Mouse (Mus musculus) midbrain, postnatal 0 days (tissue): ENCODE measurements around the gene Gpatch1. TPM values are rescaled to one million over a fixed set of nuclear protein-coding genes. Genes with fewer than 3 reads are reported as not detected.

Experiments
- ATAC-seq: fragments of 200-750 bp; cut with Nextera tagmentation; 2 replicates; pipeline ENCODE4 v1.8.0; 2017; ENCODE audit warnings: moderate number of reproducible peaks, mild to moderate bottlenecking, moderate TSS enrichment, moderate library complexity; ENCODE audit not compliant: low FRiP score
- DNase-seq: peaks from one replicate; pipeline ENCODE4 v3.0.0-alpha.2; 2015; ENCODE audit warnings: low spot score
- H3K27ac ChIP-seq: fragments of 300-500 bp; sonication (generic); 2 replicates; pipeline ENCODE4 v1.5.1; 2014; ENCODE audit warnings: low read depth, mild to moderate bottlenecking, low read length, mixed read lengths
- H3K27me3 ChIP-seq: fragments of 300-500 bp; sonication (generic); 2 replicates; pipeline ENCODE4 v1.6.1; 2014; ENCODE audit warnings: low read length, control low read depth, mixed read lengths; ENCODE audit not compliant: insufficient read depth
- H3K36me3 ChIP-seq: fragments of 300-500 bp; sonication (generic); 2 replicates; pipeline ENCODE4 v1.6.1; 2014; ENCODE audit warnings: low read length, control low read depth, mixed read lengths; ENCODE audit not compliant: insufficient read depth
- H3K4me1 ChIP-seq: fragments of 300-500 bp; sonication (generic); 2 replicates; pipeline ENCODE4 v1.6.1; 2014; ENCODE audit warnings: mild to moderate bottlenecking, control low read depth, antibody characterized with exemption, low read length, mixed read lengths; ENCODE audit not compliant: insufficient read depth
- H3K4me2 ChIP-seq: fragments of 300-500 bp; sonication (generic); 2 replicates; pipeline ENCODE4 v1.6.1; 2014; ENCODE audit warnings: low read depth, mild to moderate bottlenecking, low read length, mixed read lengths; ENCODE audit not compliant: poor library complexity, severe bottlenecking
- H3K4me3 ChIP-seq: fragments of 300-500 bp; sonication (generic); 2 replicates; pipeline ENCODE4 v1.5.1; 2014; ENCODE audit warnings: low read depth, mild to moderate bottlenecking, low read length, moderate library complexity
- H3K9ac ChIP-seq: fragments of 300-500 bp; sonication (generic); replicated peaks from 2 replicates; pipeline ENCODE4 v1.6.1; 2014; ENCODE audit warnings: mild to moderate bottlenecking, low read length, moderate library complexity, mixed read lengths; ENCODE audit not compliant: poor library complexity, severe bottlenecking
- H3K9me3 ChIP-seq: fragments of 300-500 bp; sonication (generic); 2 replicates; pipeline ENCODE4 v1.6.1; 2016; ENCODE audit warnings: low read length, control low read depth
- CTCF ChIP-seq: IDR thresholded peaks from 2 replicates; pipeline ENCODE4 v1.5.1; 2016; ENCODE audit warnings: antibody characterized with exemption, mild to moderate bottlenecking
- WGBS: fragments of 180-500 bp; shearing (Covaris S2); extraction: QIAGEN DNeasy Blood & Tissue Kit; methylation state at CpG from one replicate; pipeline ENCODE4 v1.1.7; 2014; 5-methylcytosine and 5-hydroxymethylcytosine counted together
- polyA plus RNA-seq: library from polyadenylated mRNA; unstranded; fragments of >200 nt; fragmentation: Nextera tagmentation; extraction: Ambion mirVana; gene quantifications from 2 replicates; pipeline ENCODE4 v1.2.1, GENCODE M21; 2015
- total RNA-seq: library from RNA; depleted of rRNA; stranded (reverse); fragments of >200 nt; gene quantifications from 2 replicates; pipeline ENCODE4 v1.2.3, GENCODE M21; 2014; rRNA removed

Gpatch1 gene
- 8.0 and 11.5 TPM in 2 replicates for total RNA-seq
- 21.9 and 22.2 TPM in 2 replicates for polyA plus RNA-seq

DNA sequence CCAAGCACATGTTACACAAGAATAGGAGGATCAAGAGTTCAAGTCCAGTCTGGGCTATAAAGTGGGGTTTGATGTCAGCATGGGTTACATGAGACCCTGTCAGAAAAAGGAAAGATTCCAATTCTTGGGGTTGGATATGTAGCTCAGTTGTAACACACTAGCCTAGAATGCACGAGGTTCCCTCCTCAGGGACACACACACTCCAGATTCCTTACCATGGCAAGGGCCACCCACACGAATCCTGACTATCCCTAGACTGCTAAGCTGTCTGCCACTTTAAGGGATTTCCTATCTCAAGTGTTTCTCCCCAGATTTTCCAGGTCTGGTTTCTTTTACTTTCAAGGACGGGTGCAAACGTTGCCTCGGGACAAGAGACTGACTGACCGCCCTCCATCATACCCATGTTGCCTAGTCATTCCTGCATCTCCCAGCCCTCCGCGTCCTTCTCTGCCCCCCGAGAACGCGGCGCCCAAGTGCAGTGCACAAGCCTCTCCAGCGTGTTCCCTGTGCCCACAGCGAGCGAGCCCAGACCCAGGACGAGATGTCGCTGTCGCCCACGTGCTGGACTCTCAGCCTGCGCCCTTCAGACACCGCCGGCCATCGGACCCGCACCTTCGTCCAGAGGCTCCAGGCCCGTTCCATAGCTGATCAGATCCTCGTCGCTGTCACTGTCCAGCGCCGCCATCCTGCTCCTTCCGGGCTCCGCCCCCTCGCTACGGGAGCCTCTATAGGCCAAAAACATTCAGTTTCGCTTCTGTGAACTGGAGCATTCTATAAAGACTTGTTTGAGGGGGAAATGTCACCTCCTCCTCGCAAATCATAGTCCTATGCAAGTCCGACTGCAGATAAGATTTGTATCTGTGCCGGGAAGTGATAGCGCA lies at the start of gene Gpatch1:
Gene Gpatch1 (minus strand): TSS at position 712 of the 881 bp plus-strand sequence.
- Histone ChIP-seq H3K4me1 (peaks cover 3% of the 10 kb centered on the region; the same call in 1 of the 2 replicates), H3K9me3 (no peaks in the 10 kb centered on the region), H3K27me3 (no peaks in the 10 kb centered on the region), H3K4me3 (peak within 1 kb of the TSS; percentile 87), H3K4me2 (peak within 1 kb of the TSS; percentile 71), H3K36me3 (no peaks in the 10 kb centered on the region), H3K9ac (peak within 1 kb of the TSS; percentile 93), H3K27ac (peak within 1 kb of the TSS; percentile 80)
- peak; percentile 86 for ATAC-seq
- peak; percentile 92 for DNase-seq
- peak; percentile 42 for TF ChIP-seq CTCF
- WGBS = 2% methylated on average over 39 of the region's 39 CpGs

DNA sequence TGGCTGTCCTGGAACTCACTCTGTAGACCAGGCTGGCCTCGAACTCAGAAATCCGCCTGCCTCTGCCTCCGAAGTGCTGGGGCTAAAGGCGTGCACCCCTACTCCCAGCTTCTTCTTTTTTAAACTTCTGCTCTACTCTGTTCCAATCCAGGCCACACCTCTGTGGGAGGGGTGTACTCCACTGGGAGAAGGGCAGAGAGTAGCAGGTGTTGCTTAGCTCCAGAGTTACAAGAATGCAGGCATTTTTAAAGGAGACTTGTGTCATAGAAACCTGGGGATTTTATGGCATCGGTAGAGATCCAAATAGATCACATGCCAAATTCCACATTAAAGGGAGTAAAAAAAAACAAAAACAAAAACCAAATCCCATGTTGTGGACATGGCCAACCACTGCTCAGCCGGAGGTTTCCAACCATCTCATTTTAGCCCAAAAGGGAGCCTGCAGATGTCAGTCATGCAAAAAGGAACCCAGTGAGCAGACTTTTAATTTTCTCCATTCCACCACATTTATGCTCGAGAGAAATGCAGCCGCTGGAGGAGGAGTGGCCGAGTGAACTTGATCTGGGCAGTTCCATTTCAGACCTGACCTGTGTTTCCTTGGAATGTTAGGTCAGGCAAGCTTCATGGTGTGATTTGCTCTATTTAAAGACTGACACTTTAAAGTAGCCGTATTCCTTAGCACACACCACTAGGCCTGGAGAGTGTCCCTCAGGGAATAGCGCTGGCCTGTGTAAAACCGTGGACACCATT lies 47.1 kb upstream of the Gpatch1 start:
- Histone ChIP-seq H3K27me3 (no peaks in the 10 kb centered on the region), H3K4me1 (no peaks in the 10 kb centered on the region), H3K27ac (no peak overlapping the region), H3K4me3 (no peak overlapping the region), H3K36me3 (no peaks in the 10 kb centered on the region), H3K9me3 (no peaks in the 10 kb centered on the region), H3K4me2 (no peak overlapping the region), H3K9ac (no peak overlapping the region)
- WGBS = 77% methylated on average over 12 of the region's 12 CpGs
- ATAC-seq (no peak), DNase-seq (no peak)
- TF ChIP-seq CTCF = no peak

DNA sequence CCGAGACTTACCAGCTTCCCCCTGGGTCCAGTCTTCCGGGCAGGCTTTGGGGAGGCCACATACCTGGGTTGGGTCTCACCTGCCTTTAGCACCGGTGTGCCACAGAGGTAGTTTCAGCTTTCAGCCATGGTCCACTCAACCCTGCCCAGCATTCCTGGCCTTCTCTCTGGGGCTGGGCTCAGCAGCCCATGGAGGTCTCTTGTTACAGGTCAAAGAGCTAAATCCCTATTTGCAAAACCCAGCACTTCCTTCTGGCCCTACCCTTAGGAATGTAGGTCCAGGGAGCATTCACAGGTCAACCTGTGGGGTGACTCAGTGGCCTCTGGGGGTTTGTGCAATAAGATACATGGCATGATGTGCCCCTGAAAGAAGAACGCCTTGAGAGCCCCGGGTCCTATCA lies 44.6 kb upstream of the Gpatch1 start:
- Histone ChIP-seq H3K27me3 (no peaks in the 10 kb centered on the region), H3K4me3 (no peak overlapping the region), H3K27ac (no peak overlapping the region), H3K36me3 (no peaks in the 10 kb centered on the region), H3K9ac (no peak overlapping the region), H3K4me2 (no peak overlapping the region), H3K9me3 (no peaks in the 10 kb centered on the region), H3K4me1 (no peaks in the 10 kb centered on the region)
- DNase-seq (no peak), ATAC-seq (no peak)
- 89% methylated on average over 5 of the region's 5 CpGs for WGBS
- no peak for TF ChIP-seq CTCF

DNA sequence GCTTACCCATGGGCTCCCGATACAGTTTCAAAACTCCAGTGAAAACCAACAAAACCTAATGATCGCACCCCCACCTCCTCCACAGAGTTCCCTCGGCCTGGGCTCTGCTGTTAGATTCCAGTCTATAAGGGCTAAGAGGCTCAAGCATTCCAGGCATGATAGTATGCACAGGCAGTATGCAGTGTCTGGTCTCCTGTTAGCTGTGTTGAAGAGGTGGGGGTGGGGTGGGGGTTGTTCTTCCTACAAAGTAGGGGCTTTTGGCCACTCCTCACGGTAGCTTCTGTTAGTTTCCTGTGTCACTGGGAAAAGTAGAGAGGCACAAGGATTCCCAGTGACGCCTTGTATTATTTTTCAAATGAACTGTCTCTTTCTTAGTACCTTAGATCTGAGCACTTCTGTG lies 44.0 kb upstream of the Gpatch1 start:
- WGBS = 76% methylated on average over 5 of the region's 5 CpGs
- no peak overlapping the region for H3K4me2 ChIP-seq
- ATAC-seq = no peak

DNA sequence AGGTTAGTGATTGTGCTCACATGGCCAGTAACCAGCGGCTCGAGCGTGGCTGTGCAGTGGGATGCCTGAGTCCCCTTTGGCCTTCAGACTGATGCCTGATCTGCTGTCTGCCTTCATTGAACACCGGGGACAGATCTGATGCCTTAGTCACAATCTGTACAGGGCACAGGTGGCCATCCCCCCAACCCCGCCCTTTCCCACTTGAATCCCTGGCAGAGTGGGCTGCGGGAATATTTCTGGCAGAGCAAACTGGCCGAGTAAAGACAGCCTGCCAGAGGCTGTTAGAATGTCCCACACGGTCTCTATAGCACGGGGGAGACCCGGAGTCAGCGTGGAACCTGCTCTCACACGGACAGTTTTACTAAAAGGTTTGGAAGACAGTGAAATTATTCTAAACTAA lies 39.4 kb upstream of the Gpatch1 start:
- DNase-seq (no peak), ATAC-seq (no peak)
- Histone ChIP-seq H3K4me2 (no peak overlapping the region), H3K9ac (no peak overlapping the region), H3K27me3 (no peaks in the 10 kb centered on the region), H3K36me3 (no peaks in the 10 kb centered on the region), H3K4me3 (no peak overlapping the region), H3K9me3 (no peaks in the 10 kb centered on the region), H3K4me1 (no peaks in the 10 kb centered on the region), H3K27ac (no peak overlapping the region)
- no peak for TF ChIP-seq CTCF
- WGBS = 90% methylated on average over 12 of the region's 12 CpGs

More for the DNA sequence above, 44.0 kb upstream of the Gpatch1 start:
- Histone ChIP-seq H3K4me3 (no peak overlapping the region), H3K4me1 (no peaks in the 10 kb centered on the region), H3K27ac (no peak overlapping the region), H3K27me3 (no peaks in the 10 kb centered on the region), H3K9me3 (no peaks in the 10 kb centered on the region), H3K36me3 (no peaks in the 10 kb centered on the region), H3K9ac (no peak overlapping the region)
- no peak for TF ChIP-seq CTCF
- no peak for DNase-seq
